Mouse (Mus musculus): ENCODE results near the gene Cytip.

Gene Cytip

GRCm38 (mm10) chr2:58195346-58195745 is at the start of gene Cytip:
TSS of gene Cytip (minus strand) at chr2:58195532.
- no peak for DNase-seq (ENCODE audit: low read depth, low spot score)

- DNase-seq (ENCODE audit: low read depth, low spot score) = no peak
These were observed 45.3 kb upstream of the Cytip start for GRCm38 (mm10) chr2:58240639-58241038.

GRCm38 (mm10) chr2:58237487-58237886 is 42.2 kb upstream of the Cytip start:
- DNase-seq (ENCODE audit: low read depth, low spot score) = no peak

- DNase-seq (ENCODE audit: low read depth, low spot score) = peak; percentile 8
These were observed 4.1 kb upstream of the Cytip start for GRCm38 (mm10) chr2:58199442-58199841.

- DNase-seq (ENCODE audit: low read depth, low spot score) = no peak
These were observed 1.5 kb upstream of the Cytip start for GRCm38 (mm10) chr2:58196880-58197279.

GRCm38 (mm10) chr2:58194422-58195115 is 763 bp downstream of the Cytip start:
- no peak for DNase-seq (ENCODE audit: low read depth, low spot score)

GRCm38 (mm10) chr2:58192160-58192559 is 3.2 kb downstream of the Cytip start:
- no peak for DNase-seq (ENCODE audit: low read depth, low spot score)

GRCm38 (mm10) chr2:58189501-58189900 is 5.8 kb downstream of the Cytip start:
- DNase-seq (ENCODE audit: low read depth, low spot score) = no peak

- no peak for DNase-seq (ENCODE audit: low read depth, low spot score)
These were observed 6.4 kb downstream of the Cytip start for GRCm38 (mm10) chr2:58188903-58189302.

GRCm38 (mm10) chr2:58187310-58188051 is 7.9 kb downstream of the Cytip start:
- DNase-seq (ENCODE audit: low read depth, low spot score) = no peak

GRCm38 (mm10) chr2:58184197-58184596 is 11.1 kb downstream of the Cytip start:
- DNase-seq (ENCODE audit: low read depth, low spot score) = no peak

- DNase-seq (ENCODE audit: low read depth, low spot score) = no peak
These were observed 11.7 kb downstream of the Cytip start for GRCm38 (mm10) chr2:58183658-58184057.

- DNase-seq (ENCODE audit: low read depth, low spot score) = no peak
These were observed 14.6 kb downstream of the Cytip start for GRCm38 (mm10) chr2:58180776-58181175.

GRCm38 (mm10) chr2:58179056-58179455 is 16.3 kb downstream of the Cytip start:
- no peak for DNase-seq (ENCODE audit: low read depth, low spot score)

GRCm38 (mm10) chr2:58175392-58176291 is 19.7 kb downstream of the Cytip start:
- DNase-seq (ENCODE audit: low read depth, low spot score) = no peak

- no peak for DNase-seq (ENCODE audit: low read depth, low spot score)
These were observed 20.7 kb downstream of the Cytip start for GRCm38 (mm10) chr2:58174476-58175286.

GRCm38 (mm10) chr2:58172963-58173362 is 22.4 kb downstream of the Cytip start:
- no peak for DNase-seq (ENCODE audit: low read depth, low spot score)

- no peak for DNase-seq (ENCODE audit: low read depth, low spot score)
These were observed 26.2 kb downstream of the Cytip start for GRCm38 (mm10) chr2:58169173-58169572.

- no peak for DNase-seq (ENCODE audit: low read depth, low spot score)
These were observed 27.7 kb downstream of the Cytip start for GRCm38 (mm10) chr2:58167654-58168053.

GRCm38 (mm10) chr2:58166764-58167163 is 28.6 kb downstream of the Cytip start:
- no peak for DNase-seq (ENCODE audit: low read depth, low spot score)
